Mouse (Mus musculus) frontal cortex, postnatal 25 days (tissue): Measurements from ENCODE around the gene Olfr390.

Experiments used
- DNase-seq, 2 experiments: peaks; one replicate each; pipeline ENCODE4 v3.0.0; 2022; ENCODE audit warnings: low spot score in 2 of 2

Olfr390 gene

GRCm38 (mm10) chr11:73782664-73783063, at the start of gene Olfr390:
Olfr390 (plus strand) TSS chr11:73782964.
- DNase-seq: no peak

- DNase-seq: no peak
Observed at GRCm38 (mm10) chr11:73759115-73759514, 23.6 kb upstream of the Olfr390 start.

- no peak for DNase-seq
Observed at GRCm38 (mm10) chr11:73780613-73781012, 2.2 kb upstream of the Olfr390 start, which contains the start of gene Olfr389. Olfr389 (minus strand) TSS chr11:73780713.

- no peak for DNase-seq
Observed at GRCm38 (mm10) chr11:73802952-73803351, 20.2 kb downstream of the Olfr390 start, which contains the start of gene Olfr391-ps. Olfr391-ps (minus strand) TSS chr11:73803052.

- DNase-seq: no peak
Observed at GRCm38 (mm10) chr11:73816949-73817348, 34.2 kb downstream of the Olfr390 start, which contains the start of gene Olfr392. Olfr392 (minus strand) TSS chr11:73817049.
